Mouse (Mus musculus): ENCODE results near the gene Btbd9.

Btbd9 gene

DNA sequence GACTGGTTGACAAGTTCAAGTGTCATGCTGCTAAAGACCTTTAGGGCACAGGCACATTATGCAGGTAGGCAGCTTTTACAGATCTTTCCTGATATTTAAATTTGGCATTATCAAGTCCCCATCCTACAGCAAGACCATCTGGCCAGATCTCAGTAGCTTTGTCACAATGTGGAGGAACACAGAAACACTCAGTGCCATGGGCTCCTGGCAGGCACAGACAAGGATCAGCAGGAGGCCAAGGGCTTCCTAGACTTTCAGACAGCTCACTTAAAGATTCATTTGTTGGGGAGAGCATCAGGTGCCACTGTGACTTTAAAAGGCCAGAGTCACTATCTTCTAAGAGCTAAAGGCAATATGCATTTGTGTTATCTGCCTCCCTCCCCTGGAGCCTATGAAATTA is 293.3 kb downstream of the Btbd9 start:
- DNase-seq (ENCODE audit: low read depth, low spot score) = no peak

DNA sequence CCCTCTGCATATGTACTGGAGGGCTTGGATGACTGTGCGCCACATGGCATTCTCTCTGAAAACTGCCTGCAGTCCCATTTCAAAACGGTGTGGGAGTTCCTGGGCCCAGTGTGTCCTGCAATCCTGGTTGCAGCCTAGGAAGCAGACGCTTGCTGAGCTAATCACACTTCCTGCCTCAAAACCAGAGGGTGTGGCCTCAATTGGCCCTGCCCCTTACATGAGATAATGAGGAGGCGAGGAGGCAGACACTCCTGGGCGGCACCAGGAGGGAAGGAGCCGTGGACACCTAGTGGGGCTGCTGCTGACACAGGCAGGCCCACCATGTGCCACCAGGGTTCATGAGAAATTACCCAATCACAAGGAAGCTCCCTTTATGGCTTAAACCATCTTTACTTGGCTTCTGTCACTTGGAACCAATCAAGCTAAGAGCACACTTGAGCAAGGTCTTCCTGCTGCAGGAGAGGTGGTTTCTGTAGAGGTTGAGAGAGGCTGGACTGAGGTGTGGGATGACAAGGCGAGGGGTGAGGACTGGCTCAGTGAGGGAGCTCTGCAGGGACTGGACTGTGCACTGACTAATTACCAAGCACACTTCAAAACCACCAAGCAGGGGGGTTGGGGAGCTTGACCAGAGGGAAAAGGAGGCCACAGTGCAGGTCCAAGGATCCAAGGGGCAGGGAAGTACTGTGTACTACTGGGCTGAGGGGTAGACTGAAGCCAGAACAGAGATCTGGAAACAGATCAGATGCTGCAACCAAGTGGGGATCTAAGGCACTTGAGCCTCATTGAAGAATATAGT is 295.8 kb downstream of the Btbd9 start:
- DNase-seq (ENCODE audit: low read depth, low spot score) = no peak

DNA sequence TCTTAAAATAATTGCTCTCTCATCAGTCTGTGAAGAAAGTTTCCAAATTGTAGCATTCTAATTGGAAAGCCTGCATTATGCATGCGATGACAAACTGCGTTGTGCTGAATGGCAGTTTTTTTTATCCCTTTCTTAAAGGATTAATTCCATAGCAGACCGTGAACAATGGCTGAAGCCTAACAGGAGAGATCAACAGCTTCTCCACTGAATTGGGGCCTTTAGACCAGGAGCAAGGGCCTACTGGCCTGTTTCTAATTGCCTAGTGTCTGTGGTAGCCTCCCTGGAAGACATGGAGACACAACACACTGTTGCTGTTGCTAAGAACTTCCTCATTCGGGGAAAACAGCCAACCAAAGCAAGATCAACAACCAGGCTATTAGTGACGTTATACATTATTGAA is 296.6 kb downstream of the Btbd9 start:
- DNase-seq (ENCODE audit: low read depth, low spot score) = no peak

DNA sequence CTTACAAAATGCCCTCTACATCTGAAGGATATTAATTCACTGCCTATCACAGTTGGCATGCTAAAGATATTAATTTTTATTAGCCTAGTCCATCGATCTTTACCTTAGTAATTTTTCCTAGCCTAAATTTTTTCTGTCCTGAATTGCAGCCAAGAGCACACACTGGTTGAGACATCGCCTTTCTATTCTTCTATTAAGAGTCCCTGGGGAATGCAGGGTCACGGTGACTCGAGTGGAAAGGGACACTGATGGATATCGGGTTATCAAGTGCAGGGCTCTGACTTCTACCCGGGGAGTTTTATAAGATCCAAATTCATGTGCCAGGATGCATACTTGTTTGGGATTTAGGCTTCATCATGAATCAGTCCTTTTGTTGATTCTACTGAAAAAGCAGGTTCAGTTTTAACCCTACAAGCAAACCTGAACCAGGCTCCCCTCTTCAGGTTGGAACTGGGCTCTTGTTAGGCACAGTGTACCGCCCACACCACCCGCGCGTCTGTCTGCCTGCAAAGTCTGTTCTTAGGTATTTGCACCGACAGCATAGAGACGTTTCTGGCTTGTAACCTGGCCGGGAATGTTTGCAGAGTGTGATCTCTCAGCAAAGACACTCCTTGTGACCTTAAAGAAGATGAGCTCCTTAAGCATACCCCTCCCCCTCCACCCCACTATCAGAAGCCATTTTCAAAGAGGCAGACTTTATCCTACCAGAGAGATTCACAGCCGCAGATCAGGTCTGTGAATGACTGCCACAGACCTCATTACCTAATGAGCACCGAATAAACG is 297.5 kb downstream of the Btbd9 start:
- peak; percentile 11 for DNase-seq (ENCODE audit: low read depth, low spot score)

DNA sequence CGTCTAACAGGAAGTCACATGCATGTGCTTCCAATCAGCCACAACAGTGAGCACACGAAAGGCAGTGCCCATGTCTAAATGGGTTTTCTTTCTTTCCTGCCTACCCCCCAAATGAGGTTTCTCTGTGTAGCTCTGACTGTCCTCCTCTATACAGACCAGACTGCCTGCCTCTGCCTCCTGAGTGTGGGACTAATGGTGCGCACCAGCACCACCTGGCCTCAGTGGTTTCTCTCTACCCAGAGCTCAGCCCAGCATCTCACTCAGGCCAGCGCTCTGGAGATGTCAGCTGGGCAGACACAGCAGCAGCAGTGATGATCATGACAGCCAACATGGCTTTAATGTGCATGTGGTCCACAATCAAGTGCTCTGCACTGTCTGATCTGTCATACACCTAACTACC is 299.8 kb downstream of the Btbd9 start:
- no peak for DNase-seq (ENCODE audit: low read depth, low spot score)

DNA sequence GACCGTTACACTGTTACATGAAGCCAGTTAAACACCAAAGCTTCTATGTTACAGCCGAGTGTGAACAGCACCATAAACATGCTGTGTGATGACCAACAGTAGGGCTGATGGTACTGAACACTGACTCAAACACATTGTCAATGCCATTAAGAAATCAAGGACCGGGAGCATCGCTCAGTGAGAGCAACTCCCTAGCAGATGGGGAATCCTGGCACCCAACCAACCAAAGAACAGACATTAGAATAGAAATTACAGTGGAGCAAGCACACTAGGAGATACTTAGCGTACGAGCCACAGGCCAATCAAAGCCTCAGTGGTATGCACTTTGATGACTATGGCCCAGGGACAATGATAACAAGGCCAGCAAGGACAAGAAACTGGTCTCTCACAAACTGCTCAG is 303.5 kb downstream of the Btbd9 start:
- no peak for DNase-seq (ENCODE audit: low read depth, low spot score)

DNA sequence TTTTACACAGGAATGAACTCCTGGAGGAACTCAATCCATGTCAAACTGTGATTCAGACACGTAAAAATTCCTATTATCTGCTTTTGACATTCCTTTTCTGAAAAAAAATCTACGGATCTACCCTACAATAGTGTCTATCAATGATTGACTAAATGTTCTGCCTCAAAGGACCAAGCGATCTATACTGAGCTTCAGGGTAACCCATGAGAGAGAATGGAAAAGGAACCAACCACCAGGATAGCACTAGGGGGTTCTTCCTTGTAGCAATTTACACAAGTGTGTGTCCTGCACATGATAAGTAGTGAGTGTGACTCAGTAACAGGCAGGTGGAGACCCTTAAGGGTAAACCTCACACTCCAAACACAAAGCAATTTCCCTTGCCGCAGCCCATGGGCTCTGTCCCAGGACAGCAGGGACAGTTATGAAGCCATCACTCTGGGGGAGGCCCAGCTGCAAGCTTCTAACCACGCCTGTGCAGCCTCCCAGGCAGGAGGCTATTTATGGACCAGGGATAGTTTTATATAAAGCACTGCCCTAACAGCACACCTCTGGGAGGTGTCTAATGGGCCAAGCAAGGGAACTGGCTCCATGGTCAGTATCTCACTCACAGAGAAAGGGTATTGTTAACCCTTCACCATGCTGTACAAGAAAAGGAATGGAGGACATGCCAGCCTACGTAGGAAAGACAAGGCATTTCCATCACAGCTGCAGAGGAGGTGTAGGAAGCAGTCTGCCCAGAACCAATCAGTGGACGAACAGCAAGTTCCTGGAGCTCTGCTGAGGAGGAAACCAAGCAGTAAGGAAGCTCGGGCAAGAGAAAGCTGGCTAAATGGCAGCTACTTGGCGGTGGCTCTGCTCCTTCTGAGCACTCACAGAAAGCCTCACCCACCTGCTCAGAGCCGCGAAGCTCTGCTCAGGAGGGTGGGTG is 306.9 kb downstream of the Btbd9 start:
- DNase-seq (ENCODE audit: low read depth, low spot score) = no peak

DNA sequence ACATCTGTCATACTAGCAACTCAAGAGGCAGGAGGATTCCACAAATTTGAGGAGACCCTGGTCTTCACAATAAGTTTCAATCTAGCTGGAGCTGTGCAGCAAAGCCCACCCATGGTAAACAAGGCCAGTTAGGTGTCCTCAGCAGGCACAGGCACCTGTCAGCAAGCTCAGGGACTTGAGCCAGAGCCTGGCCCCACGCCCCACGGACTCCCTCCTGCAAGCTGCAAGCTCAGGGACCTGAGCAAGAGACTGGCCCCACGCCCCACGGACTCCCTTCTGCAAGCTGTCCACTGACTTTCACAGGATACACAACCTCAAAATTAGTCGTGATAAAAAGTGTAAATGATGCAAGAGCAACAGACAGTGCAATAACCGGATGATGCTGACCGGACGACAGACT is 307.8 kb downstream of the Btbd9 start:
- no peak for DNase-seq (ENCODE audit: low read depth, low spot score)

DNA sequence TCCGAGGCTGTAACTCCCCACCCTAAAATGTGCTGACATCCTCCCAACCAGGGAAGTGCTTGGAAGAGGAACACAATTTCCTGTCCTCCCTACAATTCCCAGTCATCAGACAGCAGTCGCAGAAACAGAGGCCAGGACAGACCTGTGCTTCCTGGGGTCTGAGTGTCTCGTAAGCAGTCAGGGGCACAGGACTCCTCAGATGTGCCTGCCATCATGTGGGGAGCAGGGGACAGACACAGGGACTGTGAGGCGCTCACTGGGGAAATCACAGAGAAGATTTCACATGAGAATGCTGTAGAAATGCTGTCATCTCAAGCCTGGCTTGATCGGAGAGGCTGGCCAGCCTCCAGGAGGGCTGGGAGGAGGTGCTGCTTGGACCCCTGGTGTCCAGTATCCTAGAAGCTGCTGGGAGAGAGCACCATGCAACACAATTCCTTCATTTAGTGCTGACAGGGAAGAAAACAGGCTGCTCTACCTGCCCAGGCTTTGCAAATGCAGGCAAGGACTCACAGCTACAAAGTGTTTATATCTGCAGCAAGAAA is 308.8 kb downstream of the Btbd9 start:
- no peak for DNase-seq (ENCODE audit: low read depth, low spot score)

DNA sequence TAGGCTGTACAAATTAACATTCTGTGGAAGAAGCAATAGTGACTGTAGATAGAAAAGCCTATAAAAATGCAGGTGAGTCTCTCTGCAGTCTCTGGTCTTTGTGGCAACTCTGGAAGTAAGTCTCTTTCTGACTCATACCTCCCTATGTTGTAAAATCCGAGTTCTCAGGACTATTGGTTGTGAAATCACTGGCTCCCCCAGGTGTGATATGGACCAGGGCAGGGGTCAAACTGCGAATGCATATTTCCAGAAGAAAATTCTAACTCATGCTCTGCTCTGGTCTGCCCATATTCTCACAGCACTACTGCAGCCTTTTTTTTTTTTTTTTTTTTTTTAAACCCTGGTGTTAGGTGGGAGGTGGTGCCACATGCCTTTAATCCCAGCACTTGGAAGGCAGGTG is 312.8 kb downstream of the Btbd9 start:
- no peak for DNase-seq (ENCODE audit: low read depth, low spot score)

DNA sequence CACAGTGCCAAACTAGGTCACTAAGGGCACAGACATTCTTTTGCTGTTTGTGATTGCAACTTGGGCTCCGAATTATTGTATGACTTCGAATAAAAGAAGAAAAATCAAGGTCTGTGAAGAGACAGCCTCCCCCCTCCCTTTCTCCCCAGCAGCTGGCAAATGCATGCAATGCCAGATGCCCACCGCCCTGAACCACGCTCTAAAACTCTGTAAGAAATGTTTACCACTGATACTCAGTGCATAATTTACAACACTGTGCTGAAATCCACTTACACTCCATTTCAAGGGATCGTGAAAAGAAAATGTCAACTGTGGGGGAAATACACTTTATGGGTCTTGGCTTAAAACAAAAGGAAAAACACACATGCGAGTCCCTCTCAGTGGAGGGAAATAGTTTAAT is 313.3 kb downstream of the Btbd9 start:
- DNase-seq (ENCODE audit: low read depth, low spot score) = no peak

DNA sequence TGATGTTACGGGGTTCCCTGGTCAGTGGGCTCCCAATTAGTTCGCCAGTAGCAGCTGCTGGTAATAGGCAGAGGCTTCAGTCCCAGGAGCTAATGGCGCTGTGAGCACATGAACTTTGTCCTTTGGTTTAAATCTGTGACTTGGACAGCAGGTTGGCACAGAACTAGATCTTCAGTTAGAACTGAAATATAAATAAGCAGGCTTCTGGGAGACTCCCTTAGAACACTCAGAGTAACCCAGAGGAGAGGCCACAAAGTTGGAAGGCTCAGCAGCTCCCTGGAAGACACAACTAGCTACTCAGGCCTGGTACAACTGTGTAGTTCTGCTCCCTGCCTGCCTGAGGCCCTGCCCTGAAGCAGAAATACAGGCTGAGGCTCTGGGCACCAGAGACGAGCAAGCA is 313.8 kb downstream of the Btbd9 start:
- DNase-seq (ENCODE audit: low read depth, low spot score) = no peak

DNA sequence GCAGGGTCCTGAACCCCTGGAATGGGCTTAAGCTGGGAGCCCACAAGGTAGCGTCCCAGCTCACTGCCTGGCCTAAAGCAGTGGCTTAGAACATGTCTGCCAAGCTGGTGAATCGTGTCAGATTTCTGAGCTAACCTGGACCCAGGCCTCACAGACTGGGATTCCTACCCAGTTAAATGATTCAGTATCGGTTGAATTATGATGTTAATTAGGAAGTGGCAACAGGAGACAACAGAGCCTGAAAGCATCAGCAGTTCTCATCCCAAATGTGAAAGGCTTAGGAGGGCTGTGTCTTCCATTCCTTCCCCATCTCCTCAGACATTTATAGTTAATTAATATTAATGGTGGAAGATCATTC is 314.3 kb downstream of the Btbd9 start:
- no peak for DNase-seq (ENCODE audit: low read depth, low spot score)

DNA sequence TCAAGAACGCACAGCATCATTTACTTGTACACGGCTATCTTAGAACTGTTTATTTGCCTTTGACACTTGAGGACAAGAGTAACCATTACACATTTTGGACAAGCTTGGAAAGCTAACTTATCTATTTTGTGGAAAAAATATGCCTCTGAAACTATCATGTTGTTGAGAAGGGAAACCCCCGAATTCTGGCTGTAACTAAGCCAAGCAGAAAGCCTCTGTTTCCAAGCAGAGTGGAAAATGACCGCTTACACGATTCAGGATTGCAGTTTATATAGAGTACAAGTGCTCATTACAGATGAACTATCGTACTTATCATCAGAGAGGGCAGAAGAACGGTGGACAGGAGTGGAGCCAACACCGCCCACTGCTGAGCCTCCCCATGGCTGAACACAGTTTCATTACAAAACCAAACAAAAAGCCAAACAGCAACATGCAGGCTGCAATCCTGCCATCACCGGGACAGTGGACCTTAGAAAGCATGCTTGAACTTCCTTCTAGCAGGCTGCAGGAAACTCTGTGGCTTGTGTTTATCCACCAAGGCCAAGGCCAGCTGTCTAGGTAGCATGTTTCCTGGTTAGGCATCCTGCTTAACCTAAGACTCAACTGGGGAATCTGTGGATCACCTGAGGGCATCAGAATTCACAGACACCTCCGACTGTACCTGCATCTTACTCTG is 314.8 kb downstream of the Btbd9 start:
- DNase-seq (ENCODE audit: low read depth, low spot score) = no peak

DNA sequence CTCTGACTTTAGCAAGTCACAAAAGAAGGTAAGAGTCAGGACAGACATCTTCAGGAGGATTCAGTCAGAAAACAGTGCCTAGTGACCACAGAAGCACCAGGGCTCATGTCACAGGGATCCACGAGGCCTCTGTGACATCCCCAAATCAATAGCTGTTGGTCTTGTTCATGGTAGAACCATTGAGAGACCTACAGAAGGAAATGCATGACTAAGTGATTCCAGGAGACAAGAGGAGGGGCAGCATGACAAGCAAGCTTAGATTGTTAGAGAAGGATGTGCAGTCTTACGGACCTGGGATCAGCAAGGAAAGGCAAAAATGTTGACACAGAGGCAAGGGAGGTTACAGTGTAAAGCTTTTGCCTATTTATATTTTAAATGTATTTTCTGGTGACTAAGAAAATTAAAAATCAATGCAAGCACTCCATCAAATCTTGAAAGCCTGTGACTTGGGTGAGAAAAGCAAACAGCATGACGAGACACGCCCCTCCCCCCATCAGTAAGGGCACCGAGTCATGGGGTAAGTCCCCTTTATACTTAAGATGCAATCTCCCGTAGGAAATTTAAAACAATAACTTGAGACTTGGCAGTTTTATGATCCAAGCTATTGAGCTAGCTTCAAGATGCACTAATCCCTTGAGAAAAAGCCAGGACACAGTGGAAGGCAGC is 315.5 kb downstream of the Btbd9 start:
- no peak for DNase-seq (ENCODE audit: low read depth, low spot score)

DNA sequence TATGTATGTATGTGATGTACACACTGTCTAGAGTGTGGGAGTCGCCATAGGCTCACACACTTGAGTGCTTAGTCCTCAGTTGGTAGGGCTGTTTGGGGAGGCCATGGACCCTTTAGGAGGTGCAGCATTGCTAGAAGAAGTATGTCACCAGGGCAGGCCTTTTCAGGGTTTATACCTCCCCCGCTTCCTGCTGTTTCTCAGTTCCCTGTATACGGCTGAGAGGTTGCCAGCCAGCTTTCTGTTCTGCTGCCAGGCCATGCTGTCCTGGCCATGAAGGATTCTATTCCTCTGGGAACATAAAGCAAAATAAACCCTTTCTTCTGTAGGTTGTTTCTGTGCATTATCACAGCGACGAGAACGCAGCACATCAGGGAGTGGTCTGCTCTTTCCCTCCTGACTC is 316.4 kb downstream of the Btbd9 start:
- no peak for DNase-seq (ENCODE audit: low read depth, low spot score)

DNA sequence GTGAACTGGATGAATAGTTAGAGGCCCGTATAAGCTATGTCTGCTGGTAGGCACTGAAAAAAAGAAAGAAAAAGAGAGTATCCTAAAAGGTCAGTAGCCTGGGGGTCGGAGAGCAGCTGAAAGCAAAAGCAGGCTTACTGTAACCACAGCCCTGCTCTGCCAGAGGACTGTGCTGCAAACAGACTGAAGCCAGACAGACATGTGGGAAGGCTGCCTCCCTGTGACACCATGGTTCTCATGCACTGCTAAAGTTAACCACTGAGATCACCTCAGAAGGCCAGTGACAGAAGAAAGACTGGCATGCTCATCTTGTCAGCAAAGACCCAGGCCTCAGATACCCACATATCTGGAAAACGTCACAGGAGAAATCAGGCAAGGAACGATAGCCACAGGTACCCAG is 317.8 kb downstream of the Btbd9 start:
- no peak for DNase-seq (ENCODE audit: low read depth, low spot score)

DNA sequence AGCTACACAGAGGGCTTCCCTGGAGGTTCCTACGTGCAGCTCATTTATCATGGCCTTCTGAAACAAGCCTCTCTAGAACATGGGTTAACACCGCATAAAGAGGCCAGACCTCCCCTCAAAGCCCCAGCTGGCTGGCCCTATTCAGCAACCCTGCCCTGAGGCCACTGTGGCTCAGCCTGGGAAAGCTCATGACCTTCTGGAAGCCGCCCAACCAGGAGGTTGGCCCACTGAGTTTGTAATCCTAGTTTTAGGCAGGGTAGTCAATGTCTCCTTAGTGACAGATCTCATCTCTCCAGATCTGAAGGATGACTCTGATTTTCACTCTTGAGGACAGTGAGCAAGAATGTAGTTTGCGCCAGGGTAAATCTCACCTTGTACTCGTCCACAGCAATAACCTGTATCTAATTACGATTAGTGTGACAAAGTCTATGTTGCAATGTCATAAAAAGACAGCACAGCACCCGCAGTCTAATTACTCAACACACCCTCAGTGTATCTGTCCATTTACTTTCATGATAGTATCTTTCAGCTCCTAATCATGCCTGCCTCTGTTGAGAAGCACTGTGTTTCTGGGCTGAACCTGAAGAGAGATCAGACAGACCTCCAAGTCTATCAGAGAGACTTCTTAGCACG is 320.2 kb downstream of the Btbd9 start:
- DNase-seq (ENCODE audit: low read depth, low spot score) = no peak

DNA sequence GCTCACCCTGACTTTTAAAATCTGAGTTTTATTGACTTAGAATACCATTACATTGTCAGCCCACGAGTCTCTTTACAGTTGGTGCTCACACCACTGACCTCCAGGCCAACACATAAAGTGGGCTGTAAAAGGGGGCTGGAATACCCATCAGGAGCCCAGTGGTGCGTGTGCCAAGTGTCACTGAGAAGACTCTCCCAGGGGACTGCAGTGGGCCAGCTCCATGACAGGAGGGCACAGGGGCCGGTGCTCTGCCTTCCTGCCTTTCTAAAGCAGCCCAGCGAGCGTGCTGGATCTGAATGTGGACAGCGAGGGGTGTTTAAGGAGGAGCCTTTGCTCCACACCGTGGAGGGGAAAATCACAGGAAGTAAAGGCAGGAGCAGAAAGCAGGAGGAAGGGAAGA is 322.4 kb downstream of the Btbd9 start:
- no peak for DNase-seq (ENCODE audit: low read depth, low spot score)

DNA sequence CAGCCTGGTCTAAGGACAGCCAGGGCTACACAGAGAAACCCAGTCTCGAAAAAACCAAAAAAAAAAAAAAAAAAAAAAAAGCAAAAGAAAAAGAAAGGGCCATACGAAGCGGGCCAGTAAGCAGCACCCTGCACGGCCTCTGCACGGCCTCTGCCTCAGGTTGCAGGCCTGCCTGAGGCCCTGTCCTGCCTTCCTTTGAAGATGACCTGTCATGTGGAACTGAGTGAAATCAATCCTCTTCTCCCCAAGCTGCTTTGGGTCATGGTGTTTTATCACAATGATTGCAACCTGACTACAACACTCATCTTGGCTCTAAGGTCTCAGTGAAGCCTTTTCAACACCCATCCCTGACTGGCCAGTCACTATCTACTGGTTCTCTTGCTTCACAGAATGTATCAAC is 323.3 kb downstream of the Btbd9 start:
- no peak for DNase-seq (ENCODE audit: low read depth, low spot score)

Measured in retina, postnatal 7 days (tissue).